Mouse (Mus musculus): Measurements from ENCODE around the gene Gusb. TPM values are rescaled to one million over a fixed set of nuclear protein-coding genes. Genes with fewer than 3 reads are reported as not detected.
"Not testable (repeated sequence)": the region's sequence is repeated elsewhere in the genome, so short reads cannot be mapped to it uniquely, and the experiment has no call there.

Gusb gene
- polyA plus RNA-seq, 1 experiment from 2014 or later = 20.6 TPM

- no peaks in the 10 kb centered on the region for H3K27me3 ChIP-seq
- no peaks in the 10 kb centered on the region for H3K4me1 ChIP-seq
- WGBS = 84% methylated on average over 6 of the region's 6 CpGs
- no peaks in the 10 kb centered on the region for H3K36me3 ChIP-seq (replicated peaks)
- no peaks in the 10 kb centered on the region for H3K9me3 ChIP-seq
- no peak overlapping the region for H3K27ac ChIP-seq
- H3K4me2 ChIP-seq = no peak overlapping the region
- no peak overlapping the region for H3K9ac ChIP-seq
- H3K4me3 ChIP-seq (replicated peaks) = no peak overlapping the region
- ATAC-seq (ENCODE audit: low FRiP score) = no peak
Measured at GRCm38 (mm10) chr5:129955792-129956191, 47.1 kb downstream of the Gusb start.

DNA sequence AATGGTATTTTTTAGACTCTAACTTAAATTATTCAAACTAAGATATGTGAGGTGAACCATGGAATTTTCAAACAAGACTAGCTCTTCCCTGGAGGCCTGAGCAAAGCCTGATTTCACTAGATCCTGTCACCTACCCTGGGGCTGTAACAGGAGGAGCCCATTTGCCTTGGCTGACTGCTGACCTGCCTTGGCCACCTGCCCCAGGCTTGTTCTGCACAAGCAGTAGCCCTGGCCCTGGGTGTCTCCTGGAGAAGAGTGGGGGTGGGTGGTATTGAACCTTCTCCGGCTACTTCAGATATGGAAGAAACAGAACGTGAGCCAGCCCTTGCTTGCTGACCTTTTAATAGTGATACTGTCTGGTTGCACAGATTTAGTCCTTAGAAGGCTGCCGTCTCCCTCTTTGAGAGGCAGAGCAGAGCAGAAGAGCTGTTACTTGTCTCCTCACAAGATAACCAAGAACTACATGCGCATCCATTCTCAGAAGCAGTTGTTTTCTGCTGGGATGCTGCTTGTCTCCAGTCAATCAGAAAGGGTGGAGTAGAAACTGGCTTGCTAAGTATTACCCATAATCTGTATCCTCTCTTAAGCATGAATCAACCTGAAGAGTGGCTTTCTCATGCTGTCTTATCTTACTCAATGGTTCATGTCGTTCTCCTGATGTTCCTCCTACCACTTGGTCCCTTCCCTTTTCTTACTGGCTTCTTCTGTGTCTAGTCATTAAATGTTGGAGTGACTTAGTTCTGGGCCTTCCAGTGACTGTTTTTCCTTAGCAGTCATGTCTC is 48.2 kb downstream of the Gusb start:
- ATAC-seq (ENCODE audit: low FRiP score) = no peak
- Histone ChIP-seq H3K36me3 (replicated peaks) (no peaks in the 10 kb centered on the region), H3K27ac (no peak overlapping the region), H3K9me3 (no peaks in the 10 kb centered on the region), H3K4me3 (replicated peaks) (no peak overlapping the region), H3K4me2 (no peak overlapping the region), H3K9ac (no peak overlapping the region), H3K27me3 (no peaks in the 10 kb centered on the region), H3K4me1 (no peaks in the 10 kb centered on the region)
- WGBS = 84% methylated on average over 5 of the region's 5 CpGs

GRCm38 (mm10) chr5:129952143-129952542 is 50.7 kb downstream of the Gusb start:
- H3K36me3 ChIP-seq (replicated peaks) = no peaks in the 10 kb centered on the region
- H3K4me2 ChIP-seq = no peak overlapping the region
- no peaks in the 10 kb centered on the region for H3K4me1 ChIP-seq
- no peak overlapping the region for H3K27ac ChIP-seq
- H3K4me3 ChIP-seq (replicated peaks) = no peak overlapping the region
- 95% methylated on average over 4 of the region's 4 CpGs for WGBS
- H3K9me3 ChIP-seq = no peaks in the 10 kb centered on the region
- H3K9ac ChIP-seq = no peak overlapping the region
- no peaks in the 10 kb centered on the region for H3K27me3 ChIP-seq
- ATAC-seq (ENCODE audit: low FRiP score) = no peak

DNA sequence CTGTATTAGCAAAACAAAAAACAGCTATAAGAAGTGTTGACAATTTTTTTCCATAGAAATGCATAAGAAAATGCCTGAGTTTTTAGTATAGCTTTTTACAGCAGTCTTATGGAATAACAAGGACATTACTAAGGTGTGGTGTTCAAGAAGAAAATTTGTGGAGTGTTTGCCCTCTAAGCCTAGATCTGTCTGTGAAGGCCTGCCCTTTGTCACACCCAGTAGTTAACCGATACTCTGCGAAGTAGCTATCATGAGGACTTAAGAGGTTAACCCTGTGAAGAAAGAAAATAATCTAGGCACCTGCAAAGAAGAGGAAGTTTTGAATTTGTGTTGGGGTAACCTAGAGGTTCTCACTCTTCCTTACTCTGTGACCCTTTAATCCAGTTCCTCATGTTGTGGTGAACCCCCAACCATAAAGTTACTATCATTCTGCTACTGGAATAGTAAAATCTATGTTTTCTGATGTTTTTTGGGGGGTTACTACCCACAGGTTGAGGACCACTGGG is 55.3 kb downstream of the Gusb start:
- Histone ChIP-seq H3K9me3 (no peaks in the 10 kb centered on the region), H3K27me3 (no peaks in the 10 kb centered on the region), H3K4me1 (peaks cover 7% of the 10 kb centered on the region), H3K4me3 (replicated peaks) (no peak overlapping the region), H3K36me3 (replicated peaks) (peaks cover 9% of the 10 kb centered on the region), H3K27ac (no peak overlapping the region), H3K9ac (no peak overlapping the region), H3K4me2 (no peak overlapping the region)
- ATAC-seq (ENCODE audit: low FRiP score) = no peak
- 92% methylated on average over 2 of the region's 2 CpGs for WGBS

DNA sequence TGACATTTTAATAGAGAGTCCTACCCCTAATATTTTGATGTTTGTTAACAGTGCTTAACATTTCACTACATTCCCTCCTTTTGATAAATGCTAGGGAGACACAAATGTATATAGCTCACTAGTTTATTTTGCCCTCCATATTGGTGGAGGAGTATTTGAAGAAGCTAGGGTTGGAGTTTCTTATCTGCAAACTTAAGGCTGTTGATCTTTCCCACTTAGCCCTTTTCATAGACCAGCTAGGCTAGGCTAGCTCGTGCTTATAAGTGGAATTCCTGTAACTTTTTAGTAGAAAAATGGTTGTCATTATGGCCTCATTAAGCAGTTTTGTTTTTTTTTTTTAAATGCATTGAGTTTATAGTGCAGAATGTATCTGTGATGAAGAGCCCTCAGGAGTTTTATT is 59.4 kb downstream of the Gusb start:
- Histone ChIP-seq H3K9ac (no peak overlapping the region), H3K4me3 (replicated peaks) (no peak overlapping the region), H3K36me3 (replicated peaks) (peaks cover 9% of the 10 kb centered on the region), H3K4me2 (no peak overlapping the region), H3K27ac (no peak overlapping the region), H3K9me3 (no peaks in the 10 kb centered on the region), H3K4me1 (peaks cover 8% of the 10 kb centered on the region), H3K27me3 (no peaks in the 10 kb centered on the region)
- 90% methylated on average over 1 of the region's 1 CpGs for WGBS
- ATAC-seq (ENCODE audit: low FRiP score) = no peak

- under 1% methylated on average over 42 of the region's 82 CpGs for WGBS
- H3K4me1 ChIP-seq; H3K27me3 ChIP-seq; H3K36me3 ChIP-seq (replicated peaks); H3K9me3 ChIP-seq: not testable (repeated sequence)
- peak overlapping the region; percentile 87 for H3K9ac ChIP-seq
- H3K27ac ChIP-seq = peak overlapping the region; percentile 59
- ATAC-seq (ENCODE audit: low FRiP score) = peak; percentile 60
- peak overlapping the region; percentile 82 for H3K4me2 ChIP-seq
- peak overlapping the region; percentile 93 for H3K4me3 ChIP-seq (replicated peaks)
Measured at GRCm38 (mm10) chr5:129942073-129942939, 60.5 kb downstream of the Gusb start.

DNA sequence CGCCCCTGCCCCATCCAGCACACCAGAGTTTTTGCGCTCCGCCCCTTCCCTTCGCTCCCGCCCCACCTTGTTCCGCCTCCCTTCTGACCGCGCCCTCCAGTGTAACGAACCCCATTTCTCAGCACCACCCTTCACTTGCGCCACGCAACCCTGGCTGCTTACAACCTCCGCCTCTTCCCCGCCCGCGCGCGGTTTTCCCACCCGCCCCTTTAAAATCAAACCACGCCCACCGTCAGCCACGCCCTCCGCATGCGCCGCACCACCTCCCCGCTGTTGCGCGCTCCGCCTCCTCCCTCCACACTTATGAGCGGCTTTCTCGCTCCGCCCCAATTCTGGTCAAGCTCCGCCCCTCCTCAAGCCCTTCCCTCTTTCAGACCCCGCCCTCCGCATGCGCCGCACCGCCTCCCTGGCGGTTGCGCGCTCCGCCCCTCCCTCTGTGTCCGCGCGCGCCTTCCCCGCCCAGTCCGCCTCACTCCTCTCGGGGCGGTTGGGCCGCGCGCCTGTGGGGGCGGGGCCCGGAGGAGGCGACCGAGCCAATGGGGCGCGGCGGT is 61.3 kb downstream of the Gusb start, which contains the start of gene Vkorc1l1:
Gene Vkorc1l1 (plus strand): TSS at position 476 of the 551 bp plus-strand sequence.
- Histone ChIP-seq H3K9ac (peak within 1 kb of the TSS; percentile 87), H3K4me1 (peaks cover 13% of the 10 kb centered on the region), H3K27me3 (no peaks in the 10 kb centered on the region), H3K4me3 (replicated peaks) (peak within 1 kb of the TSS; percentile 93), H3K27ac (peak within 1 kb of the TSS; percentile 59), H3K9me3 (no peaks in the 10 kb centered on the region), H3K36me3 (replicated peaks) (peaks cover 9% of the 10 kb centered on the region), H3K4me2 (peak within 1 kb of the TSS; percentile 82)
- peak; percentile 95 for ATAC-seq (ENCODE audit: low FRiP score)
- 2% methylated on average over 55 of the region's 59 CpGs for WGBS

- H3K4me3 ChIP-seq (replicated peaks) = peak overlapping the region; percentile 93
- H3K27me3 ChIP-seq = no peaks in the 10 kb centered on the region
- H3K9me3 ChIP-seq = no peaks in the 10 kb centered on the region
- H3K9ac ChIP-seq = 0 out of 2 replicates have a peak overlapping the region, but pooled peaks have one; percentile 21
- peak overlapping the region; percentile 50 for H3K4me2 ChIP-seq
- peaks cover 13% of the 10 kb centered on the region for H3K4me1 ChIP-seq
- WGBS = 12% methylated on average over 9 of the region's 9 CpGs
- peaks cover 9% of the 10 kb centered on the region for H3K36me3 ChIP-seq (replicated peaks)
- peak overlapping the region; percentile 48 for H3K27ac ChIP-seq
- ATAC-seq (ENCODE audit: low FRiP score) = no peak
Measured at GRCm38 (mm10) chr5:129940736-129941494, 61.9 kb downstream of the Gusb start.

- H3K4me1 ChIP-seq = peaks cover 13% of the 10 kb centered on the region
- no peak overlapping the region for H3K4me3 ChIP-seq (replicated peaks)
- H3K27me3 ChIP-seq = no peaks in the 10 kb centered on the region
- H3K36me3 ChIP-seq (replicated peaks) = peaks cover 5% of the 10 kb centered on the region; the same call in 1 of the 2 replicates
- no peaks in the 10 kb centered on the region for H3K9me3 ChIP-seq
- no peak for ATAC-seq (ENCODE audit: low FRiP score)
- WGBS = 71% methylated on average over 2 of the region's 2 CpGs
- H3K27ac ChIP-seq = no peak overlapping the region
- H3K4me2 ChIP-seq = no peak overlapping the region
- H3K9ac ChIP-seq = no peak overlapping the region
Measured at GRCm38 (mm10) chr5:129940281-129940680, 62.6 kb downstream of the Gusb start.
